Mouse (Mus musculus) stomach, postnatal 0 days (tissue): Measurements from ENCODE around the gene 4930519P11Rik.

ENCODE experiments used
- CTCF ChIP-seq: IDR thresholded peaks from 2 replicates; pipeline ENCODE4 v1.5.1; 2016; ENCODE audit warnings: antibody characterized with exemption, low read depth, mild to moderate bottlenecking, moderate library complexity
- EP300 ChIP-seq: optimal IDR thresholded peaks from 2 replicates; pipeline ENCODE3; 2016; ENCODE audit warnings: antibody characterized with exemption

GRCm38 (mm10) chr2:154597399-154597798, 15.8 kb downstream of the 4930519P11Rik start:
- TF ChIP-seq CTCF (no peak), EP300 (no peak)
